ENCODE assay signal across 27 mouse cellular contexts in genomic region chr14:99687062-99687806, GRCm38 (mm10).
"Had no signal": no experiment of that assay in that cellular context is flagged by ENCODE, and none has a peak within 500 bp of the region (broad histone marks: within the 10 kb centered on the region; RNA-seq: fewer than 3 reads in every experiment).

No protein-coding gene starts in this region.

- H3K4me2 ChIP-seq: heart, embryonic 11.5 days; heart, embryonic 13.5 days; heart, embryonic 15.5 days; hindbrain, embryonic 13.5 days; hindbrain, embryonic 15.5 days; kidney, embryonic 15.5 days; limb, embryonic 12.5 days; liver, embryonic 11.5 days; liver, embryonic 13.5 days; liver, embryonic 15.5 days had no signal

- H3K9ac ChIP-seq: heart, embryonic 13.5 days; heart, embryonic 15.5 days; hindbrain, embryonic 13.5 days; hindbrain, embryonic 15.5 days; kidney, embryonic 15.5 days; limb, embryonic 12.5 days; liver, embryonic 13.5 days; liver, embryonic 15.5 days had no signal

- H3K27me3 ChIP-seq: heart, embryonic 13.5 days; heart, embryonic 15.5 days; hindbrain, embryonic 13.5 days; hindbrain, embryonic 15.5 days; kidney, embryonic 15.5 days; limb, embryonic 12.5 days; liver, embryonic 13.5 days; liver, embryonic 15.5 days had no signal

- H3K27ac ChIP-seq: heart, adult 2 months; heart, embryonic 13.5 days; heart, embryonic 15.5 days; hindbrain, embryonic 13.5 days; hindbrain, embryonic 15.5 days; hindbrain, postnatal 0 days; kidney, embryonic 15.5 days; kidney, postnatal 0 days; layer of hippocampus, adult 2 months; left cerebral cortex, adult 2 months; limb, embryonic 10.5 days; limb, embryonic 12.5 days; liver, embryonic 13.5 days; liver, embryonic 15.5 days had no signal

- H3K36me3 ChIP-seq: heart, embryonic 13.5 days; heart, embryonic 15.5 days; hindbrain, embryonic 13.5 days; hindbrain, embryonic 15.5 days; kidney, embryonic 15.5 days; limb, embryonic 10.5 days; limb, embryonic 12.5 days; liver, embryonic 13.5 days; liver, embryonic 15.5 days had no signal

- H3K4me1 ChIP-seq: heart, embryonic 13.5 days; heart, embryonic 15.5 days; hindbrain, embryonic 13.5 days; hindbrain, embryonic 15.5 days; kidney, embryonic 15.5 days; limb, embryonic 10.5 days; limb, embryonic 12.5 days; liver, embryonic 13.5 days; liver, embryonic 15.5 days had no signal

- DNase-seq: gastrocnemius, postnatal 14 days; gastrocnemius, postnatal 36 days; heart, adult 11 months; heart, adult 2 months; heart, postnatal 14 days; heart, postnatal 36 days; kidney, adult 11 months; kidney, adult 2 months; kidney, adult 9 months; kidney, postnatal 14 days; kidney, postnatal 36 days; liver; liver, embryonic 13.5 days had no signal

- ATAC-seq: hindbrain, postnatal 0 days had no signal

- H3K4me3 ChIP-seq: heart, adult 2 months; heart, embryonic 13.5 days; heart, embryonic 15.5 days; hindbrain, embryonic 13.5 days; hindbrain, embryonic 15.5 days; kidney, embryonic 15.5 days; layer of hippocampus, adult 2 months; left cerebral cortex, adult 2 months; limb, embryonic 10.5 days; limb, embryonic 12.5 days; liver, embryonic 13.5 days; liver, embryonic 15.5 days had no signal

- H3K9me3 ChIP-seq: heart, embryonic 13.5 days; heart, embryonic 15.5 days; hindbrain, embryonic 13.5 days; hindbrain, embryonic 15.5 days; kidney, embryonic 15.5 days; limb, embryonic 10.5 days; limb, embryonic 12.5 days; liver, embryonic 13.5 days; liver, embryonic 15.5 days had no signal
